29 mouse cellular contexts compared by ENCODE assay signal in genomic region chr7:87367834-87368233, GRCm38 (mm10).
"Had no signal": no experiment of that assay in that cellular context is flagged by ENCODE, and none has a peak within 500 bp of the region (broad histone marks: within the 10 kb centered on the region; RNA-seq: fewer than 3 reads in every experiment).

No protein-coding gene starts in this region.

- H3K4me2 ChIP-seq: limb, embryonic 12.5 days; limb, embryonic 13.5 days; limb, embryonic 15.5 days; liver, embryonic 11.5 days; liver, embryonic 12.5 days; liver, embryonic 13.5 days; liver, embryonic 15.5 days; lung, embryonic 14.5 days; lung, embryonic 15.5 days; midbrain, embryonic 11.5 days; midbrain, embryonic 12.5 days; midbrain, embryonic 13.5 days; midbrain, embryonic 15.5 days; neural tube, embryonic 12.5 days had no signal

- H3K9ac ChIP-seq: limb, embryonic 12.5 days; limb, embryonic 13.5 days; limb, embryonic 15.5 days; liver, embryonic 12.5 days; liver, embryonic 13.5 days; liver, embryonic 14.5 days; liver, embryonic 15.5 days; liver, postnatal 0 days; lung, embryonic 14.5 days; lung, embryonic 15.5 days; midbrain, embryonic 12.5 days; midbrain, embryonic 13.5 days; midbrain, embryonic 15.5 days; neural tube, embryonic 12.5 days had no signal

- H3K27ac ChIP-seq: left cerebral cortex, adult 2 months; limb, embryonic 10.5 days; limb, embryonic 12.5 days; limb, embryonic 13.5 days; limb, embryonic 15.5 days; liver, embryonic 12.5 days; liver, embryonic 13.5 days; liver, embryonic 14.5 days; liver, embryonic 15.5 days; lung, embryonic 15.5 days; macrophage; midbrain, embryonic 10.5 days; midbrain, embryonic 12.5 days; midbrain, embryonic 13.5 days; midbrain, embryonic 15.5 days; neural tube, embryonic 12.5 days had no signal

- ATAC-seq: liver, embryonic 12.5 days; liver, postnatal 0 days; midbrain, embryonic 13.5 days; midbrain, embryonic 15.5 days; midbrain, embryonic 16.5 days had no signal

- H3K27me3 ChIP-seq: limb, embryonic 12.5 days; limb, embryonic 13.5 days; limb, embryonic 15.5 days; liver, embryonic 12.5 days; liver, embryonic 13.5 days; liver, embryonic 15.5 days; lung, embryonic 15.5 days; megakaryocyte, embryonic 14.5 days; midbrain, embryonic 12.5 days; midbrain, embryonic 13.5 days; midbrain, embryonic 15.5 days; neural tube, embryonic 12.5 days had no signal

- H3K4me3 ChIP-seq: left cerebral cortex, adult 2 months; limb, embryonic 10.5 days; limb, embryonic 12.5 days; limb, embryonic 13.5 days; limb, embryonic 15.5 days; liver, embryonic 12.5 days; liver, embryonic 13.5 days; liver, embryonic 15.5 days; lung, embryonic 15.5 days; megakaryocyte, embryonic 14.5 days; midbrain, embryonic 10.5 days; midbrain, embryonic 12.5 days; midbrain, embryonic 13.5 days; midbrain, embryonic 15.5 days; myocyte; neural tube, embryonic 12.5 days had no signal

- DNase-seq: left cerebral cortex, postnatal 4 days; liver; liver, embryonic 13.5 days; liver, postnatal 0 days; lung, embryonic 14.5 days; lung, postnatal 10 days; lung, postnatal 14 days; lung, postnatal 4 days; midbrain, embryonic 14.5 days had no signal

- H3K9me3 ChIP-seq: limb, embryonic 10.5 days; limb, embryonic 12.5 days; limb, embryonic 13.5 days; limb, embryonic 15.5 days; liver, embryonic 12.5 days; liver, embryonic 13.5 days; liver, embryonic 15.5 days; lung, embryonic 15.5 days; midbrain, embryonic 10.5 days; midbrain, embryonic 12.5 days; midbrain, embryonic 13.5 days; midbrain, embryonic 15.5 days; neural tube, embryonic 12.5 days had no signal

- H3K4me1 ChIP-seq: limb, embryonic 10.5 days; limb, embryonic 12.5 days; limb, embryonic 13.5 days; limb, embryonic 15.5 days; liver, embryonic 12.5 days; liver, embryonic 13.5 days; liver, embryonic 15.5 days; lung, embryonic 15.5 days; megakaryocyte, embryonic 14.5 days; midbrain, embryonic 10.5 days; midbrain, embryonic 12.5 days; midbrain, embryonic 13.5 days; midbrain, embryonic 15.5 days; neural tube, embryonic 12.5 days had no signal

- H3K36me3 ChIP-seq: limb, embryonic 10.5 days; limb, embryonic 12.5 days; limb, embryonic 15.5 days; liver, embryonic 12.5 days; liver, embryonic 13.5 days; liver, embryonic 15.5 days; lung, embryonic 15.5 days; midbrain, embryonic 10.5 days; midbrain, embryonic 12.5 days; midbrain, embryonic 13.5 days; midbrain, embryonic 15.5 days; neural tube, embryonic 12.5 days had no signal
